Mouse (Mus musculus) CH12.LX (cell line): Measurements from ENCODE around the gene Acot4. TPM values are rescaled to one million over a fixed set of nuclear protein-coding genes. Genes with fewer than 3 reads are reported as not detected.
"Not testable (repeated sequence)": the region's sequence is repeated elsewhere in the genome, so short reads cannot be mapped to it uniquely, and the experiment has no call there.

Experiments used
- DNase-seq: peaks from one replicate; pipeline ENCODE4 v3.0.0-alpha.2; 2013; ENCODE audit errors: extremely low read depth
- H3K27ac ChIP-seq: 2 replicates; pipeline ENCODE4 v1.5.1; 2012; ENCODE audit warnings: low read depth, mild to moderate bottlenecking, control low read depth, moderate library complexity; ENCODE audit not compliant: insufficient read depth
- H3K27me3 ChIP-seq: replicated peaks from 2 replicates; pipeline ENCODE3; 2012; ENCODE audit warnings: inconsistent platforms
- H3K36me3 ChIP-seq, 2 experiments: replicated peaks in 1 of 2; 2 replicates each; pipeline versions ENCODE3 to v1.6.1; 2012; ENCODE audit warnings: inconsistent platforms in 1 of 2, low read length in 1 of 2, mild to moderate bottlenecking in 1 of 2, mixed read lengths in 1 of 2, moderate library complexity in 1 of 2; ENCODE audit not compliant: control insufficient read depth in 1 of 2, insufficient read depth in 1 of 2
- H3K4me1 ChIP-seq, 2 experiments: 2 replicates each; pipeline ENCODE4 v1.6.1; 2012; ENCODE audit warnings: inconsistent platforms in 1 of 2, moderate library complexity in 1 of 2; ENCODE audit not compliant: insufficient read depth in 2 of 2, control insufficient read depth in 1 of 2
- H3K4me2 ChIP-seq: 2 replicates; pipeline ENCODE4 v1.6.1; 2012; ENCODE audit warnings: low read depth, mild to moderate bottlenecking, control low read depth; ENCODE audit not compliant: poor library complexity, insufficient read depth, severe bottlenecking
- H3K4me3 ChIP-seq, 3 experiments: fragments of 150-350 bp in 1 of 3; sonication (generic) in 1 of 3; replicated peaks in 1 of 3; 2 replicates each; pipeline versions ENCODE3 to v1.5.1; 2011 to 2012; ENCODE audit warnings: low read depth in 2 of 3, low read length in 2 of 3, mild to moderate bottlenecking in 2 of 3, moderate library complexity in 2 of 3, control low read depth in 1 of 3, improper control_type of control experiment in 1 of 3, inconsistent platforms in 1 of 3, mixed read lengths in 1 of 3; ENCODE audit not compliant: poor library complexity in 1 of 3
- H3K79me2 ChIP-seq: replicated peaks from 2 replicates; pipeline ENCODE4 v1.6.1; 2012; ENCODE audit warnings: mild to moderate bottlenecking, moderate library complexity; ENCODE audit not compliant: control insufficient read depth, poor library complexity, insufficient read depth, severe bottlenecking; ENCODE audit errors: extremely low read depth
- H3K9ac ChIP-seq: 2 replicates; pipeline ENCODE4 v1.6.1; 2012; ENCODE audit warnings: low read depth, mild to moderate bottlenecking, control low read depth, moderate library complexity; ENCODE audit not compliant: insufficient read depth
- H3K9me3 ChIP-seq: replicated peaks from 2 replicates; pipeline ENCODE3; 2012; ENCODE audit warnings: low read length, inconsistent platforms, mixed read lengths
- CHD2 ChIP-seq: IDR thresholded peaks from 2 replicates; pipeline ENCODE4 v1.6.1; 2011; ENCODE audit warnings: low read length, improper control_type of control experiment
- EP300 ChIP-seq: IDR thresholded peaks from 2 replicates; pipeline ENCODE4 v1.6.1; 2011; ENCODE audit warnings: low read length, improper control_type of control experiment
- KAT2A ChIP-seq: IDR thresholded peaks from 2 replicates; pipeline ENCODE4 v1.6.1; 2012; ENCODE audit warnings: low read length, improper control_type of control experiment, inconsistent platforms; ENCODE audit not compliant: insufficient replicate concordance
- MAX ChIP-seq: IDR thresholded peaks from 2 replicates; pipeline ENCODE4 v1.6.1; 2011; ENCODE audit warnings: low read length, improper control_type of control experiment
- MXI1 ChIP-seq: IDR thresholded peaks from 2 replicates; pipeline ENCODE4 v1.6.1; 2011; ENCODE audit warnings: mild to moderate bottlenecking, low read depth, low read length, improper control_type of control experiment
- NELFE ChIP-seq: IDR thresholded peaks from 2 replicates; pipeline ENCODE4 v1.6.1; 2011; ENCODE audit warnings: low read depth, low read length, improper control_type of control experiment
- NRF1 ChIP-seq: IDR thresholded peaks from 2 replicates; pipeline ENCODE4 v1.6.1; 2014; ENCODE audit warnings: low read depth, mild to moderate bottlenecking, inconsistent platforms, low read length, improper control_type of control experiment, moderate library complexity
- PAX5 ChIP-seq: IDR thresholded peaks from 2 replicates; pipeline ENCODE4 v1.6.1; 2012; ENCODE audit warnings: low read length, inconsistent platforms, mixed read lengths
- RAD21 ChIP-seq: IDR thresholded peaks from 2 replicates; pipeline ENCODE4 v1.6.1; 2011; ENCODE audit warnings: low read depth, mild to moderate bottlenecking, low read length, improper control_type of control experiment, moderate library complexity
- TBP ChIP-seq: conservative IDR thresholded peaks from 2 replicates; pipeline ENCODE4 v1.6.1; 2011; ENCODE audit warnings: low read depth, low read length, improper control_type of control experiment
- UBTF ChIP-seq: IDR thresholded peaks from 2 replicates; pipeline ENCODE4 v1.6.1; 2012; ENCODE audit warnings: low read depth, mild to moderate bottlenecking, inconsistent platforms, low read length, improper control_type of control experiment, moderate library complexity
- USF2 ChIP-seq: conservative IDR thresholded peaks from 2 replicates; pipeline ENCODE4 v1.6.1; 2011; ENCODE audit warnings: low read depth, low read length, improper control_type of control experiment
- ZC3H11A ChIP-seq: IDR thresholded peaks from 2 replicates; pipeline ENCODE4 v1.6.1; 2012; ENCODE audit warnings: low read depth, mild to moderate bottlenecking, inconsistent platforms, low read length, improper control_type of control experiment
- ZNF384 ChIP-seq: IDR thresholded peaks from 2 replicates; pipeline ENCODE4 v1.6.1; 2012; ENCODE audit warnings: low read depth, low read length, improper control_type of control experiment, inconsistent platforms
- dilution Hi-C: fragments of 300-500 bp; cut with MboI; formaldehyde crosslinking; loops from 2 replicates; pipeline ENCODE4 v1.14.3; 2020; ENCODE audit warnings: low sequenced_read_pairs; ENCODE audit not compliant: extremely low pct_unique_long_range_greater_than_20kb, extremely low pct_ligation_motif_present
- in situ Hi-C: fragments of 300-500 bp; cut with MboI; formaldehyde crosslinking; loops from 3 replicates; pipeline ENCODE4 v1.14.3; 2019; ENCODE audit warnings: low sequenced_read_pairs, low pct_ligation_motif_present, low pct_unique_long_range_greater_than_20kb, mixed read lengths
- polyA plus RNA-seq: library from polyadenylated mRNA; unstranded; fragments of >175 nt; gene quantifications from 2 replicates; pipeline ENCODE4 v1.2.1, GENCODE M21; 2012; ENCODE audit warnings: low read depth; ENCODE audit not compliant: insufficient read length
- total RNA-seq, 2 experiments: library from RNA; depleted of rRNA; stranded (reverse); fragments of 300-350 nt in 1 of 2; fragments of >200 nt in 1 of 2; gene quantifications; 2 replicates each; pipeline ENCODE4 v1.2.3; 2012 to 2014

Acot4 gene
- total and polyA plus RNA-seq, 3 experiments = not detected

- H3K79me2 ChIP-seq = no peaks in the 10 kb centered on the region
- no peak for DNase-seq
- no peak for TF ChIP-seq PAX5
- no peak for TF ChIP-seq MAX
- no peak for TF ChIP-seq KAT2A
- TF ChIP-seq ZNF384 = no peak
- no peak for TF ChIP-seq ZC3H11A
- no peak for TF ChIP-seq UBTF
- no peak for TF ChIP-seq EP300
- no peak for TF ChIP-seq NRF1
- TF ChIP-seq CHD2 = no peak
- TF ChIP-seq MXI1 = no peak
- no peak for TF ChIP-seq RAD21
- no peak for TF ChIP-seq NELFE
- TF ChIP-seq USF2 = no peak
- TF ChIP-seq, all 38 proteins: peak for 0
- Histone ChIP-seq H3K27me3 (no peaks in the 10 kb centered on the region), H3K9me3 (no peaks in the 10 kb centered on the region), H3K4me1 (peaks cover 3 to 9% of the 10 kb centered on the region in 2 experiments; a peak in 2 of 4 replicates), H3K27ac (no peak overlapping the region), H3K4me2 (no peak overlapping the region), H3K36me3 (no peaks in the 10 kb centered on the region), H3K4me3 (no peak overlapping the region), H3K9ac (no peak overlapping the region)
- in situ Hi-C loops (no loop called here), dilution Hi-C loops (no loop called here)
Observed at GRCm38 (mm10) chr12:84013701-84014100, 24.5 kb upstream of the Acot4 start.

GRCm38 (mm10) chr12:84020528-84020927 is 17.7 kb upstream of the Acot4 start:
- H3K27me3 ChIP-seq, H3K9me3 ChIP-seq, H3K4me1 ChIP-seq, H3K4me2 ChIP-seq, H3K36me3 ChIP-seq, H3K79me2 ChIP-seq, H3K27ac ChIP-seq, in situ Hi-C loops, DNase-seq, dilution Hi-C loops, H3K9ac ChIP-seq, H3K4me3 ChIP-seq: not testable (repeated sequence)

GRCm38 (mm10) chr12:84022266-84022665 is 15.9 kb upstream of the Acot4 start:
- H3K27me3 ChIP-seq, H3K36me3 ChIP-seq, H3K4me1 ChIP-seq, H3K27ac ChIP-seq, H3K4me3 ChIP-seq, H3K79me2 ChIP-seq, H3K9ac ChIP-seq, H3K4me2 ChIP-seq, in situ Hi-C loops, DNase-seq, dilution Hi-C loops, H3K9me3 ChIP-seq: not testable (repeated sequence)
- peak; percentile 90 for TF ChIP-seq TBP
